Mouse (Mus musculus): ENCODE results near the gene Stk40. TPM values are rescaled to one million over a fixed set of nuclear protein-coding genes. Genes with fewer than 3 reads are reported as not detected.

The Stk40 gene
- polyA plus RNA-seq, 1 experiment from 2014 or later = 26.7 TPM

GRCm38 (mm10) chr4:126118651-126119050, 14.9 kb downstream of the Stk40 start:
- Histone ChIP-seq H3K4me2 (replicated peaks; ENCODE audit: low read depth, low read length) (no peak overlapping the region), H3K9me3 (ENCODE audit: low read length) (no peaks in the 10 kb centered on the region), H3K27ac (ENCODE audit: low read length) (no peak overlapping the region), H3K27me3 (replicated peaks; ENCODE audit: insufficient read depth, low read length) (no peaks in the 10 kb centered on the region), H3K36me3 (ENCODE audit: insufficient read depth, low read length) (no peaks in the 10 kb centered on the region), H3K4me3 (ENCODE audit: low read depth, low read length) (no peak overlapping the region), H3K4me1 (ENCODE audit: insufficient read depth, low read depth, low read length) (peaks cover 10% of the 10 kb centered on the region; the same call in 1 of the 2 replicates), H3K9ac (replicated peaks; ENCODE audit: low read depth) (no peak overlapping the region)
- ATAC-seq = no peak
- WGBS = 86% methylated on average over 4 of the region's 4 CpGs
- no peak for DNase-seq (ENCODE audit: low spot score)
- no peak for TF ChIP-seq EP300 (IDR thresholded peaks at IDR 0.05)
- TF ChIP-seq CTCF (IDR thresholded peaks at IDR 0.05) = no peak

- H3K27ac ChIP-seq (ENCODE audit: low read length) = no peak overlapping the region
- no peak overlapping the region for H3K4me2 ChIP-seq (replicated peaks; ENCODE audit: low read depth, low read length)
- DNase-seq (ENCODE audit: low spot score) (no peak), ATAC-seq (no peak)
- H3K9ac ChIP-seq (replicated peaks; ENCODE audit: low read depth) = no peak overlapping the region
- no peak for TF ChIP-seq EP300 (IDR thresholded peaks at IDR 0.05)
- TF ChIP-seq CTCF (IDR thresholded peaks at IDR 0.05) = no peak
- 82% methylated on average over 1 of the region's 1 CpGs for WGBS
- no peak overlapping the region for H3K4me3 ChIP-seq (ENCODE audit: low read depth, low read length)
- no peaks in the 10 kb centered on the region for H3K9me3 ChIP-seq (ENCODE audit: low read length)
- peaks cover 10% of the 10 kb centered on the region; the same call in 1 of the 2 replicates for H3K4me1 ChIP-seq (ENCODE audit: insufficient read depth, low read depth, low read length)
- H3K36me3 ChIP-seq (ENCODE audit: insufficient read depth, low read length) = no peaks in the 10 kb centered on the region
- H3K27me3 ChIP-seq (replicated peaks; ENCODE audit: insufficient read depth, low read length) = no peaks in the 10 kb centered on the region
These were observed 15.3 kb downstream of the Stk40 start for GRCm38 (mm10) chr4:126119051-126119450.

- Histone ChIP-seq H3K27ac (ENCODE audit: low read length) (no peak overlapping the region), H3K36me3 (ENCODE audit: insufficient read depth, low read length) (no peaks in the 10 kb centered on the region), H3K27me3 (replicated peaks; ENCODE audit: insufficient read depth, low read length) (no peaks in the 10 kb centered on the region), H3K9me3 (ENCODE audit: low read length) (no peaks in the 10 kb centered on the region), H3K4me1 (ENCODE audit: insufficient read depth, low read depth, low read length) (peaks cover 10% of the 10 kb centered on the region; the same call in 1 of the 2 replicates), H3K4me2 (replicated peaks; ENCODE audit: low read depth, low read length) (no peak overlapping the region), H3K4me3 (ENCODE audit: low read depth, low read length) (no peak overlapping the region), H3K9ac (replicated peaks; ENCODE audit: low read depth) (no peak overlapping the region)
- TF ChIP-seq CTCF (IDR thresholded peaks at IDR 0.05) = no peak
- TF ChIP-seq EP300 (IDR thresholded peaks at IDR 0.05) = no peak
- ATAC-seq (no peak), DNase-seq (ENCODE audit: low spot score) (no peak)
- 92% methylated on average over 5 of the region's 5 CpGs for WGBS
These were observed 16.3 kb downstream of the Stk40 start for GRCm38 (mm10) chr4:126120052-126120451.

- H3K36me3 ChIP-seq (ENCODE audit: insufficient read depth, low read length) = peaks cover 3% of the 10 kb centered on the region; the same call in 1 of the 2 replicates
- ATAC-seq = no peak
- H3K9me3 ChIP-seq (ENCODE audit: low read length) = no peaks in the 10 kb centered on the region
- H3K4me2 ChIP-seq (replicated peaks; ENCODE audit: low read depth, low read length) = no peak overlapping the region
- H3K4me3 ChIP-seq (ENCODE audit: low read depth, low read length) = no peak overlapping the region
- peaks cover 10% of the 10 kb centered on the region; the same call in 1 of the 2 replicates for H3K4me1 ChIP-seq (ENCODE audit: insufficient read depth, low read depth, low read length)
- WGBS = 81% methylated on average over 2 of the region's 2 CpGs
- H3K9ac ChIP-seq (replicated peaks; ENCODE audit: low read depth) = no peak overlapping the region
- no peak overlapping the region for H3K27ac ChIP-seq (ENCODE audit: low read length)
- TF ChIP-seq EP300 (IDR thresholded peaks at IDR 0.05) = no peak
- no peak for TF ChIP-seq CTCF (IDR thresholded peaks at IDR 0.05)
- DNase-seq (ENCODE audit: low spot score) = no peak
- H3K27me3 ChIP-seq (replicated peaks; ENCODE audit: insufficient read depth, low read length) = no peaks in the 10 kb centered on the region
These were observed 16.7 kb downstream of the Stk40 start for GRCm38 (mm10) chr4:126120506-126120905.

- Histone ChIP-seq H3K4me3 (ENCODE audit: low read depth, low read length) (no peak overlapping the region), H3K27me3 (replicated peaks; ENCODE audit: insufficient read depth, low read length) (no peaks in the 10 kb centered on the region), H3K4me2 (replicated peaks; ENCODE audit: low read depth, low read length) (no peak overlapping the region), H3K9ac (replicated peaks; ENCODE audit: low read depth) (no peak overlapping the region), H3K27ac (ENCODE audit: low read length) (0 out of 2 replicates have a peak overlapping the region, but pooled peaks have one; percentile 27), H3K9me3 (ENCODE audit: low read length) (no peaks in the 10 kb centered on the region), H3K4me1 (ENCODE audit: insufficient read depth, low read depth, low read length) (peaks cover 4% of the 10 kb centered on the region; the same call in 1 of the 2 replicates), H3K36me3 (ENCODE audit: insufficient read depth, low read length) (peaks cover 17% of the 10 kb centered on the region)
- peak; percentile 55 for ATAC-seq
- WGBS = 52% methylated on average over 10 of the region's 10 CpGs
- TF ChIP-seq CTCF (IDR thresholded peaks at IDR 0.05) (no peak), EP300 (IDR thresholded peaks at IDR 0.05) (no peak)
- no peak for DNase-seq (ENCODE audit: low spot score)
These were observed 19.7 kb downstream of the Stk40 start for GRCm38 (mm10) chr4:126123309-126124040.

GRCm38 (mm10) chr4:126130502-126130901, 26.7 kb downstream of the Stk40 start:
- H3K9me3 ChIP-seq (ENCODE audit: low read length) = no peaks in the 10 kb centered on the region
- no peaks in the 10 kb centered on the region for H3K27me3 ChIP-seq (replicated peaks; ENCODE audit: insufficient read depth, low read length)
- 0 out of 2 replicates have a peak overlapping the region, but pooled peaks have one; percentile 3 for H3K4me2 ChIP-seq (replicated peaks; ENCODE audit: low read depth, low read length)
- DNase-seq (ENCODE audit: low spot score) = peak; percentile 70
- no peak overlapping the region for H3K9ac ChIP-seq (replicated peaks; ENCODE audit: low read depth)
- H3K4me1 ChIP-seq (ENCODE audit: insufficient read depth, low read depth, low read length) = peaks cover 40% of the 10 kb centered on the region
- WGBS = 15% methylated on average over 11 of the region's 11 CpGs
- peaks cover 17% of the 10 kb centered on the region for H3K36me3 ChIP-seq (ENCODE audit: insufficient read depth, low read length)
- TF ChIP-seq CTCF (IDR thresholded peaks at IDR 0.05) (no peak), EP300 (IDR thresholded peaks at IDR 0.05) (peak; percentile 25; the same call in 1 of the 2 replicates)
- no peak overlapping the region for H3K4me3 ChIP-seq (ENCODE audit: low read depth, low read length)
- peak overlapping the region; percentile 94 for H3K27ac ChIP-seq (ENCODE audit: low read length)
- ATAC-seq = peak; percentile 8
